Mouse (Mus musculus): ENCODE data around the gene Dact1. TPM values are rescaled to one million over a fixed set of nuclear protein-coding genes. Genes with fewer than 3 reads are reported as not detected.

The Dact1 gene
- polyA plus RNA-seq (2014; fragmentation: Nextera tagmentation; extraction: Ambion mirVana) = 10.7 and 11.1 TPM in 2 replicates

DNA sequence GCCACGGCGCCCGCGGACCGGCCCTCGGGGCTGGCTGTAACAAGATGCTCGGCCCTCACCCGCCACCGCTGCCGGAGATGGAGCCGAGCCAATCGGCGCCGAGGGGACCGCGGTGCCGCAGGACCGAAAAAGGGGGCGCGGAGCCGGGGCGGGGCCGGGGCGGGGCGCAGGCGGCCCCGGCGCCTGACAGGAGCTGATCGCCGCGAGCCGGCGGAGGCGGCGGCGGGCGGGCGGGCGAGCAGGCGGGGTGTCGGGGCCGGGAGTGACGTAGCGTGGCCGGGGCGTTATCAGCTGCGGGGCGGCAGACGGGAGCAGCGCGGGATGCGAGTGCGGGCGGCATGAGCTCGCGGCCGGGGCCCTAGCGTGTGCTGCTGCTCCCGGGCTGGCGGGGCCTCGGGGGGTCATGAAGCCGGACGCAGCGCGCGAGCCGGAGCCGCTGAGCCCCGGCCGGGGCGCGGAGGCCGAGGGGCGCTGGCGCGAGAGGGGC lies at the start of gene Dact1:
Dact1 (plus strand) TSS at position 304 of the 487 bp plus-strand sequence.
- peak within 1 kb of the TSS; percentile 95 for H3K27ac ChIP-seq (ENCODE audit: low read depth, low read length)
- H3K9me3 ChIP-seq (replicated peaks; ENCODE audit: control insufficient read depth, low read length) = no peaks in the 10 kb centered on the region
- ATAC-seq (replicated peaks; ENCODE audit: insufficient number of reproducible peaks, low FRiP score, low TSS enrichment) = peak; percentile 83
- H3K4me2 ChIP-seq = peak within 1 kb of the TSS; percentile 79
- H3K9ac ChIP-seq (ENCODE audit: low read depth, low read length) = peak within 1 kb of the TSS; percentile 90
- H3K4me3 ChIP-seq (ENCODE audit: low read depth, low read length) = peak within 1 kb of the TSS; percentile 90
- under 1% methylated on average over 65 of the region's 76 CpGs for WGBS (ENCODE audit: insufficient replicate concordance)
- peaks cover 11% of the 10 kb centered on the region for H3K4me1 ChIP-seq (ENCODE audit: control insufficient read depth, insufficient read depth, low read length)
- H3K36me3 ChIP-seq (ENCODE audit: control insufficient read depth, insufficient read depth, low read length) = peaks cover 9% of the 10 kb centered on the region
- H3K27me3 ChIP-seq (ENCODE audit: control insufficient read depth, insufficient read depth, low read length) = no peaks in the 10 kb centered on the region

DNA sequence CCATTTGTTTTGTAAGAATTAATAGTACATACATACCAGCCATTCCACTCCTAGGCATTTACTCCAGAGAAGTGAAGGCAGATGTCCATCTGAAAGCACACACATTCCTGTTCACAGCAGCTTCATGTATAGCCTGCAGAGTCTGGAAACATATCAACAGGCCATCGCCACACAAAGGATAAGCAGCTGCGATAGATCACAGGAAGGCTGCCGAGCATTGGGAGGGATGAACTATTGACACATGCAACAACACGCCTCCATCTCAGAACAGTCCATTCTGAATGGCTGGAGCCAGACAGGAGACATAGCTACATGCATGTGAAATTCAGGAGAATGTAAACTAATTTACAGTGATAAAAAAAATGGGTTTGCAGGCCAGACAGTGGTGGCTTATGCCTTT lies 45.5 kb upstream of the Dact1 start:
- no peak overlapping the region for H3K9ac ChIP-seq (ENCODE audit: low read depth, low read length)
- no peaks in the 10 kb centered on the region for H3K36me3 ChIP-seq (ENCODE audit: control insufficient read depth, insufficient read depth, low read length)
- H3K27me3 ChIP-seq (ENCODE audit: control insufficient read depth, insufficient read depth, low read length) = no peaks in the 10 kb centered on the region
- no peak overlapping the region for H3K4me2 ChIP-seq
- 70% methylated on average over 4 of the region's 4 CpGs for WGBS (ENCODE audit: insufficient replicate concordance)
- no peak for ATAC-seq (replicated peaks; ENCODE audit: insufficient number of reproducible peaks, low FRiP score, low TSS enrichment)
- H3K9me3 ChIP-seq (replicated peaks; ENCODE audit: control insufficient read depth, low read length) = peaks cover 8% of the 10 kb centered on the region; the same call in 1 of the 2 replicates
- no peak overlapping the region for H3K27ac ChIP-seq (ENCODE audit: low read depth, low read length)
- no peaks in the 10 kb centered on the region for H3K4me1 ChIP-seq (ENCODE audit: control insufficient read depth, insufficient read depth, low read length)
- H3K4me3 ChIP-seq (ENCODE audit: low read depth, low read length) = no peak overlapping the region

DNA sequence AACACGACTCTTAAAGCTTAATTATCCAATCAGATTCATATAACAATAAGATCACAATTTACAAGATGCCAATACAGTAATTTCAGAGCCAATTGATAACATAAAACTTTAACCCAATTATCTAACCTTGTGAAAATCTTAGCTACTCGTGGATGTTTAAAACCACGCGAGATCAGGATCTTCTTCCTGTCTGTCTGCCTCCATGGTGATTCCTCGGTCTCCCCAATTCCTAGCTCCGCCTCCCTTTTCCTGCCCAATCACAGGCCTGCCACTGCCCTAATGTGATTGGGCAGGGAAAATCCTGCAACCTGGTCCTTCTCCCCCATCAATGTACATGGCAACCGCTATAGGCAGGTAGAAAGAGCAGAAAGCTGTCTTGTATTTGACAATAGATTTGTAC lies 40.3 kb upstream of the Dact1 start:
- Histone ChIP-seq H3K9ac (ENCODE audit: low read depth, low read length) (no peak overlapping the region), H3K4me1 (ENCODE audit: control insufficient read depth, insufficient read depth, low read length) (peaks cover 3% of the 10 kb centered on the region; the same call in 1 of the 2 replicates), H3K36me3 (ENCODE audit: control insufficient read depth, insufficient read depth, low read length) (no peaks in the 10 kb centered on the region), H3K4me3 (ENCODE audit: low read depth, low read length) (no peak overlapping the region), H3K4me2 (no peak overlapping the region), H3K9me3 (replicated peaks; ENCODE audit: control insufficient read depth, low read length) (0 out of 2 replicates have a peak, but pooled peaks cover 5% of the 10 kb centered on the region), H3K27ac (ENCODE audit: low read depth, low read length) (no peak overlapping the region), H3K27me3 (ENCODE audit: control insufficient read depth, insufficient read depth, low read length) (no peaks in the 10 kb centered on the region)
- WGBS (ENCODE audit: insufficient replicate concordance) = 83% methylated on average over 7 of the region's 7 CpGs
- ATAC-seq (replicated peaks; ENCODE audit: insufficient number of reproducible peaks, low FRiP score, low TSS enrichment) = no peak

DNA sequence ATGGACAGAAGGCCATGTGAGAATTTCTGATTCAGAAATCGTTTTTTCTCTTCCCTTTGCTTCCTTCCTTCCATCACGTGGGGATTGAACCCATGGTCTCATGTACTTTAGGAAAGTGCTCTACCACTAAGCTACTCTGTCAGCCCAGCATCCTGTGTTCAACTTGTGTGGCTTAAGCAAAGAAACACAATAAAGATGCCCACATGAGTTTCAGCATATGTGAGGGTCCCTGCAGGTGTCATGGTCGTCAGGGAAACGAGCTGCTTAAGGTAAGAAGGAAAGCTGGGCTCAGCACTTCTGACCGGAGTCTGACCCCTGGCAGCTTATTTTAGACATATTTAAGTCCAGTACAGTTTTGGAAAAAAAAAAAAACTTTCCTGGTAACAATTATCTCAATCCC lies 38.6 kb upstream of the Dact1 start:
- Histone ChIP-seq H3K36me3 (ENCODE audit: control insufficient read depth, insufficient read depth, low read length) (no peaks in the 10 kb centered on the region), H3K27ac (ENCODE audit: low read depth, low read length) (no peak overlapping the region), H3K27me3 (ENCODE audit: control insufficient read depth, insufficient read depth, low read length) (no peaks in the 10 kb centered on the region), H3K4me2 (no peak overlapping the region), H3K9ac (ENCODE audit: low read depth, low read length) (no peak overlapping the region), H3K9me3 (replicated peaks; ENCODE audit: control insufficient read depth, low read length) (0 out of 2 replicates have a peak, but pooled peaks cover 5% of the 10 kb centered on the region), H3K4me3 (ENCODE audit: low read depth, low read length) (no peak overlapping the region), H3K4me1 (ENCODE audit: control insufficient read depth, insufficient read depth, low read length) (peaks cover 3% of the 10 kb centered on the region; the same call in 1 of the 2 replicates)
- ATAC-seq (replicated peaks; ENCODE audit: insufficient number of reproducible peaks, low FRiP score, low TSS enrichment) = no peak
- WGBS (ENCODE audit: insufficient replicate concordance) = 76% methylated on average over 5 of the region's 5 CpGs

GRCm38 (mm10) chr12:71274519-71275237 lies 35.0 kb upstream of the Dact1 start:
- H3K9me3 ChIP-seq (replicated peaks; ENCODE audit: control insufficient read depth, low read length) = no peaks in the 10 kb centered on the region
- no peaks in the 10 kb centered on the region for H3K27me3 ChIP-seq (ENCODE audit: control insufficient read depth, insufficient read depth, low read length)
- WGBS (ENCODE audit: insufficient replicate concordance) = 88% methylated on average over 5 of the region's 5 CpGs
- H3K4me1 ChIP-seq (ENCODE audit: control insufficient read depth, insufficient read depth, low read length) = peaks cover 11% of the 10 kb centered on the region
- no peak for ATAC-seq (replicated peaks; ENCODE audit: insufficient number of reproducible peaks, low FRiP score, low TSS enrichment)
- no peak overlapping the region for H3K27ac ChIP-seq (ENCODE audit: low read depth, low read length)
- no peak overlapping the region for H3K9ac ChIP-seq (ENCODE audit: low read depth, low read length)
- no peak overlapping the region for H3K4me3 ChIP-seq (ENCODE audit: low read depth, low read length)
- H3K36me3 ChIP-seq (ENCODE audit: control insufficient read depth, insufficient read depth, low read length) = no peaks in the 10 kb centered on the region
- no peak overlapping the region for H3K4me2 ChIP-seq

- peaks cover 9% of the 10 kb centered on the region; the same call in 1 of the 2 replicates for H3K4me1 ChIP-seq (ENCODE audit: control insufficient read depth, insufficient read depth, low read length)
- 69% methylated on average over 8 of the region's 8 CpGs for WGBS (ENCODE audit: insufficient replicate concordance)
Observed at GRCm38 (mm10) chr12:71275906-71276595, 33.6 kb upstream of the Dact1 start.

DNA sequence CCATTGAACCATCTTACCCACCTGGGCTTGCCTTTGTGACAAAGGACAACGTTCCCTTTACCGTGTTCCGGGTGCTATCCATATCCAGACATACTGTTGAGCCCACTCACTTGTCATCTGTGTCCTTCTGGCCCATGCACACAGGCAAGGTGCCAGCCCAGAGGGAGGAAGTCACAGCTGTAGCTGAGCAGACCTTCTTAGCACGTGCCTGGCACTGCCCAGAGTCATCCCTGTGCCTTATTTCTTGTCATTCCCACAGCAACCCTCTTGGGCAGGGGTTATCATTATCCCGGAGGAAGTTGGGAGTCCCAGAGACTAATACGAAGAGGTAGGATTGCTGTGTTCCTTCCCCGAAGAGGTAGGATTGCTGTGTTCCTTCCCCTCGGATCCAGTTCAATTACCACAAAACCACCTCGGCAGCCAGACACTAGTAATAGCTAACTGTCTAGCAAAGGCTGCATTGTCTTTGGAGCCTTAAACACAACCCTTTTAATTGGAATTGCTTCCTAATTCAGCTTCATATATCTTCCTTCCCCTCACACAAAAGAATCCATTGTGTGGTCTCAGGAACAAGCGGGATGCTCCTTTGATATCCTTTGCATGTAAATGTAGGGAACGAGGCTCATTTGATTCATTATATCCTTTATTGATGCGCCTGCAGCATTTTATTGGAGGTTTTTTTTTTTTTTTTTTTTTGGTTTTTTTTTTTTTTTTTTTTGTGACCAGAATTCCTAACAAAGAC lies 30.0 kb upstream of the Dact1 start:
- WGBS (ENCODE audit: insufficient replicate concordance) = 71% methylated on average over 12 of the region's 12 CpGs
- no peak overlapping the region for H3K27ac ChIP-seq (ENCODE audit: low read depth, low read length)
- H3K36me3 ChIP-seq (ENCODE audit: control insufficient read depth, insufficient read depth, low read length) = no peaks in the 10 kb centered on the region
- H3K4me3 ChIP-seq (ENCODE audit: low read depth, low read length) = no peak overlapping the region
- no peak overlapping the region for H3K9ac ChIP-seq (ENCODE audit: low read depth, low read length)
- H3K27me3 ChIP-seq (ENCODE audit: control insufficient read depth, insufficient read depth, low read length) = no peaks in the 10 kb centered on the region
- no peaks in the 10 kb centered on the region; the same call in 1 of the 2 replicates for H3K9me3 ChIP-seq (replicated peaks; ENCODE audit: control insufficient read depth, low read length)
- peaks cover 9% of the 10 kb centered on the region; the same call in 1 of the 2 replicates for H3K4me1 ChIP-seq (ENCODE audit: control insufficient read depth, insufficient read depth, low read length)
- ATAC-seq (replicated peaks; ENCODE audit: insufficient number of reproducible peaks, low FRiP score, low TSS enrichment) = no peak
- H3K4me2 ChIP-seq = no peak overlapping the region

More at GRCm38 (mm10) chr12:71275906-71276595, 33.6 kb upstream of the Dact1 start:
- H3K4me3 ChIP-seq (ENCODE audit: low read depth, low read length) = no peak overlapping the region
- H3K27ac ChIP-seq (ENCODE audit: low read depth, low read length) = no peak overlapping the region
- no peak for ATAC-seq (replicated peaks; ENCODE audit: insufficient number of reproducible peaks, low FRiP score, low TSS enrichment)
- no peaks in the 10 kb centered on the region for H3K9me3 ChIP-seq (replicated peaks; ENCODE audit: control insufficient read depth, low read length)
- no peaks in the 10 kb centered on the region for H3K36me3 ChIP-seq (ENCODE audit: control insufficient read depth, insufficient read depth, low read length)
- no peak overlapping the region for H3K4me2 ChIP-seq
- no peak overlapping the region for H3K9ac ChIP-seq (ENCODE audit: low read depth, low read length)
- H3K27me3 ChIP-seq (ENCODE audit: control insufficient read depth, insufficient read depth, low read length) = no peaks in the 10 kb centered on the region

DNA sequence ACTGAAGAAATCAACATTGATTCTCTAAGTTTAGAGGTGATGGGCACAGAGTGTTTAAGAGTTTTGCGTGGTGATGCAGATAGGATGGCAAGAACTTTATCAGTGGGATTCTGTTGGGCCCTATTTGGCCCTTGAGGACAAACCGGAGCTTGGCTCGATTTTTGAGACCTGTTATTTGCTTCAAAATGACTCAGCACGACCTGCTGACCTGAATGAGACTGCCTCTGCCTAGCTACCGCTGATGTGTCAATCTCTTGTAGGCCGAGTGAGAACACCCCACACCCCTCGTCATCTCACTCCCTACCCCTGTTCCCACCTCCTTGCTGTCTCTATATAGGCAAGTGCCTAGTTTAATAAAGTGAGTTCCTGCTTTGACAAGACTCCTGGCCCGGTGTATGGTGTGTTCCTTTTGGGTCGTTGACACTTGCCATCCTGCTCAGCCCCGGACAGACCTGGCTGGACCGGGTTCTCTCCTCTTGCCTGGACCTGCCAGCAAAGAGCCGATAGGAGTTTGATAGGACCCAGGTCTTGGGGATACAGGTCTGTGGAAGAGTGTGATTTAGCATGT lies 28.4 kb upstream of the Dact1 start:
- WGBS (ENCODE audit: insufficient replicate concordance) = 77% methylated on average over 12 of the region's 12 CpGs
- no peak overlapping the region for H3K4me2 ChIP-seq
- no peak for ATAC-seq (replicated peaks; ENCODE audit: insufficient number of reproducible peaks, low FRiP score, low TSS enrichment)
- no peaks in the 10 kb centered on the region; the same call in 1 of the 2 replicates for H3K9me3 ChIP-seq (replicated peaks; ENCODE audit: control insufficient read depth, low read length)
- no peaks in the 10 kb centered on the region for H3K27me3 ChIP-seq (ENCODE audit: control insufficient read depth, insufficient read depth, low read length)
- no peak overlapping the region for H3K27ac ChIP-seq (ENCODE audit: low read depth, low read length)
- no peaks in the 10 kb centered on the region for H3K36me3 ChIP-seq (ENCODE audit: control insufficient read depth, insufficient read depth, low read length)
- peaks cover 8% of the 10 kb centered on the region; the same call in 1 of the 2 replicates for H3K4me1 ChIP-seq (ENCODE audit: control insufficient read depth, insufficient read depth, low read length)
- no peak overlapping the region for H3K9ac ChIP-seq (ENCODE audit: low read depth, low read length)
- H3K4me3 ChIP-seq (ENCODE audit: low read depth, low read length) = no peak overlapping the region
